Mouse (Mus musculus): ENCODE data around the gene Ubl3. TPM values are rescaled to one million over a fixed set of nuclear protein-coding genes. Genes with fewer than 3 reads are reported as not detected.

Gene Ubl3
- polyA plus RNA-seq, 1 experiment = 45.3 TPM

DNA sequence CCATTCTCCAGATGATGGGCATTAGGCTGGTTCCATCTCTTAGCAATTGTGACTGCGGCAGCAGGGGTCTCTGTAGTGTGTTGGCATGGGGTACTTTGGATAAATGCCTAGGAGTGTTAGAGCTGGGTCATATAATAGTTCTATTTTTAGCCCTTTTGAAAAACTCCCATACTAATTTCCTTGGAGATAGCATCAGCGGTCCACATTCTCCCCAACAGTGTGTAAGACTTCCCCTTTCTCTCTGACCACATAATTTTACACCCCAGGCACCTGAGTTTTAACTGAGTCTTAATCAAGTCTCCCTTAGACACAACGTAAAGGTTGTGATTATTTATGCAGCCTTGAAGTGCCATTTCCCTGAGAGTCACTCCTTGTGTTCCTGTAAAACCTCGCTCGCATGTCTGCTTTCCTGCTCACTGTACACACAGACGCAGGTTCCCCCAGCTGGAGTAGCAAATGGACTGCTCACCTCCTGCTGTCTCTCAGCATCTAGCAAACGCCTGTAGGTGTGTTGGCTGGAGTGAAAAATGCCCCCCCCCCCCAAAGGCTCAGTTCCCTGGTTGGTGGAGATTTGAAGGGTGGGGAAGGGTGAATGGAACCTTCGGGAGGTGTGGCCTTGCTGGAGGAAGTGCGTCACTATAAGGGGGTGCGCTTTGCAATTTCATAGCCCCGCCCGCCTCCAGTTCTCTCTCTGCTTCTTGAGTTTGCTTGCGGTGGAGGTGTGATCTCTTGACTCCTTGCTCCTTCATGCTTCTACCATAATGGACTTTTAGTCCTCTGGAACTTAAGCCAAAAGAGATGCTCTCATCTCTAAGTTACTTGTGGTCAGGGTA, 63.5 kb downstream of the Ubl3 start:
- Histone ChIP-seq H3K27me3 (ENCODE audit: control insufficient read depth, insufficient read depth, low read length) (no peaks in the 10 kb centered on the region), H3K4me3 (ENCODE audit: control insufficient read depth, insufficient read depth, low read length) (peak overlapping the region; percentile 35), H3K4me1 (replicated peaks; ENCODE audit: control insufficient read depth, insufficient read depth, low read length) (peaks cover 13% of the 10 kb centered on the region), H3K27ac (ENCODE audit: control insufficient read depth, insufficient read depth, low read length) (no peak overlapping the region), H3K36me3 (ENCODE audit: control insufficient read depth, insufficient read depth, low read length) (no peaks in the 10 kb centered on the region)
- WGBS = 22% methylated on average over 13 of the region's 13 CpGs
- DNase-seq = peak; percentile 41
- TF ChIP-seq CTCF (IDR thresholded peaks at IDR 0.05; ENCODE audit: borderline replicate concordance, control insufficient read depth, extremely low read depth, insufficient read depth, low read length, poor library complexity) (no peak), POLR2A (IDR thresholded peaks at IDR 0.05; ENCODE audit: control insufficient read depth, extremely low read depth, insufficient read depth, low read length, poor library complexity) (no peak)

GRCm38 (mm10) chr5:148486202-148486601, 66.4 kb downstream of the Ubl3 start:
- TF ChIP-seq CTCF (IDR thresholded peaks at IDR 0.05; ENCODE audit: borderline replicate concordance, control insufficient read depth, extremely low read depth, insufficient read depth, low read length, poor library complexity) (no peak), POLR2A (IDR thresholded peaks at IDR 0.05; ENCODE audit: control insufficient read depth, extremely low read depth, insufficient read depth, low read length, poor library complexity) (no peak)
- Histone ChIP-seq H3K4me1 (replicated peaks; ENCODE audit: control insufficient read depth, insufficient read depth, low read length) (peaks cover 7% of the 10 kb centered on the region), H3K4me3 (ENCODE audit: control insufficient read depth, insufficient read depth, low read length) (no peak overlapping the region), H3K36me3 (ENCODE audit: control insufficient read depth, insufficient read depth, low read length) (no peaks in the 10 kb centered on the region), H3K27me3 (ENCODE audit: control insufficient read depth, insufficient read depth, low read length) (no peaks in the 10 kb centered on the region), H3K27ac (ENCODE audit: control insufficient read depth, insufficient read depth, low read length) (no peak overlapping the region)
- 27% methylated on average over 11 of the region's 11 CpGs for WGBS
- no peak for DNase-seq

DNA sequence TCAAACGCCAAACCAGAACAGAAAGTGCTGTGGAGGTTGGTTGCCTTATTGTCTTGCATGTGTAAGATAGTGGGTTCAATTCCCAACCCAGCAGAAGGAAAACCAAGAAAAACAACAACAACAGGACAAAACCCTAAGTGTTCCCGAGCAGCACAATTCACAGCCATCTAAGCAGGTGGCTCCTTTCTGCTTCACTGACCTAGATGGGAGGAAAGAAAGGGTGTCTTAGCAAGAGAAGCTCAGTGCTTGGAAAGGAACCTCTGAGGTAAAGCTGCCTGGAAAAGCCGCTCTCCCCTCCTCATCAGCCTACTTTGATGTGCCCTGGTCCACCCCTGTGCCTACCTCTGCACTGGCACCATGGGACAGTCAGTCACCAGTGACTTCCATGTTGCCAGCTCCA, 70.8 kb downstream of the Ubl3 start:
- TF ChIP-seq POLR2A (IDR thresholded peaks at IDR 0.05; ENCODE audit: control insufficient read depth, extremely low read depth, insufficient read depth, low read length, poor library complexity) (no peak), CTCF (IDR thresholded peaks at IDR 0.05; ENCODE audit: borderline replicate concordance, control insufficient read depth, extremely low read depth, insufficient read depth, low read length, poor library complexity) (no peak)
- no peaks in the 10 kb centered on the region for H3K36me3 ChIP-seq (ENCODE audit: control insufficient read depth, insufficient read depth, low read length)

DNA sequence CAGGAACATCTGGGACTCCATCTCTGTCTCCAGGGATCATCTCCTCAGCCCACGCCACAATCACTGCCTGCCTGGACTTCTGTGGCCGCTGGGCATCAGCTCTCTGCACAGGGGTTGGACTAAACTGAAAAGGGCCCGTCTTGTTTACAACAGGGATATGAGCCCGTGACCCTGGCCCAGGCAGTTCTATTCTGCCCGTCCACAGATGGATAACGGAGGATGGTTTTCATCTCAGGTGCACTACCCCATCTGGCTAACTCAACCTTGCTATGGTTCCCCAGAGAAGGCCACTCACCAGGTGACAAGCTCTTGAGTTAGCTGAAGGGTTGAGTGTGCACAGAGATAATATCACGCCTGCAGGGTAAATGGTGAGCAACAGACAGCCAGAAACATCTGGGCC, 78.2 kb downstream of the Ubl3 start:
- no peak for DNase-seq
- H3K27ac ChIP-seq (ENCODE audit: control insufficient read depth, insufficient read depth, low read length) = no peak overlapping the region
- H3K4me3 ChIP-seq (ENCODE audit: control insufficient read depth, insufficient read depth, low read length) = no peak overlapping the region
- 94% methylated on average over 7 of the region's 7 CpGs for WGBS
- no peaks in the 10 kb centered on the region for H3K36me3 ChIP-seq (ENCODE audit: control insufficient read depth, insufficient read depth, low read length)
- TF ChIP-seq POLR2A (IDR thresholded peaks at IDR 0.05; ENCODE audit: control insufficient read depth, extremely low read depth, insufficient read depth, low read length, poor library complexity) = no peak
- TF ChIP-seq CTCF (IDR thresholded peaks at IDR 0.05; ENCODE audit: borderline replicate concordance, control insufficient read depth, extremely low read depth, insufficient read depth, low read length, poor library complexity) = no peak
- no peaks in the 10 kb centered on the region for H3K27me3 ChIP-seq (ENCODE audit: control insufficient read depth, insufficient read depth, low read length)
- H3K4me1 ChIP-seq (replicated peaks; ENCODE audit: control insufficient read depth, insufficient read depth, low read length) = no peaks in the 10 kb centered on the region

More for the DNA sequence above, 70.8 kb downstream of the Ubl3 start:
- 87% methylated on average over 3 of the region's 3 CpGs for WGBS
- Histone ChIP-seq H3K4me3 (ENCODE audit: control insufficient read depth, insufficient read depth, low read length) (no peak overlapping the region), H3K27me3 (ENCODE audit: control insufficient read depth, insufficient read depth, low read length) (no peaks in the 10 kb centered on the region), H3K4me1 (replicated peaks; ENCODE audit: control insufficient read depth, insufficient read depth, low read length) (no peaks in the 10 kb centered on the region), H3K27ac (ENCODE audit: control insufficient read depth, insufficient read depth, low read length) (no peak overlapping the region; the same call in 1 of the 2 replicates)
- DNase-seq = no peak

DNA sequence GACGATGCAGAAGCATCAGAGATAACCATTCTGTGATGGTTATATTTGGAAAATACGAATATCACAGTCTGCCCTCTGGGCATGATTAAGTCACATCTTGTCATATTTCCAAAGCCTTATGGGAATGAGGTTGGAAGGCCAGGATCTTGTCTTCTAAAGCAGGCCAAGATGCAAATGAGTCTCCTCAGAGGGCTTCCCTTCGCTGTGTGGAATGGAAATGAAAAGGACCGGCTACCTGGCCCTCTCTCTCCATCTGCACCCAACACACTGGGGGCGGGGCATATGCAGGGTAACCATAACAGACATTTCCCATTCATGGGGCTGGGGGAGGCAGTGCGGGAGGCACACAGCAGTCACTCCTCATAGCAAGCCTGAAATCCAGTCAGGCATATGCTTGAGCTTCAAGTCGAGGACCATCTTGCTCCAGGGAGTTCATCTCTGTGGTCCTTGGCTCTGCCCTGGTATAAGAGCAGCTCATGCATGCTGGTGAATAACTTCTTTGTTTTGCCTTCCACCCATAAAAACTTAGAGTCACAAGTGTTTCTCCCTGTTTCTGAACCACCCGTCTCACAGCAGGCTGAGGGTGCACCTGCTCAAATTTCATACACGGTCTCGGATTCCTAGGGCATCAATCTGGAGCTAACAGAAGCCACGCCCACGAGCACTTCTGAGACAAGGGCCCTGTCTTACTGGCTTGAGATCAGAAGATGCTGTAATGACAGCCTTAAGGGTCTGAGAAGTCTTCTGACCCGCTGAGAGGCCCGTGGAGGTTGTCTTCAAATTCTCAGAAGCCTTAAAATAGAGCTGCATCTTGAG, 83.8 kb downstream of the Ubl3 start:
- no peak for DNase-seq
- H3K4me1 ChIP-seq (replicated peaks; ENCODE audit: control insufficient read depth, insufficient read depth, low read length) = no peaks in the 10 kb centered on the region
- WGBS = 84% methylated on average over 14 of the region's 14 CpGs
- H3K27me3 ChIP-seq (ENCODE audit: control insufficient read depth, insufficient read depth, low read length) = no peaks in the 10 kb centered on the region
- TF ChIP-seq CTCF (IDR thresholded peaks at IDR 0.05; ENCODE audit: borderline replicate concordance, control insufficient read depth, extremely low read depth, insufficient read depth, low read length, poor library complexity) = no peak
- TF ChIP-seq POLR2A (IDR thresholded peaks at IDR 0.05; ENCODE audit: control insufficient read depth, extremely low read depth, insufficient read depth, low read length, poor library complexity) = no peak
- H3K36me3 ChIP-seq (ENCODE audit: control insufficient read depth, insufficient read depth, low read length) = no peaks in the 10 kb centered on the region
- no peak overlapping the region for H3K4me3 ChIP-seq (ENCODE audit: control insufficient read depth, insufficient read depth, low read length)
- no peak overlapping the region for H3K27ac ChIP-seq (ENCODE audit: control insufficient read depth, insufficient read depth, low read length)

DNA sequence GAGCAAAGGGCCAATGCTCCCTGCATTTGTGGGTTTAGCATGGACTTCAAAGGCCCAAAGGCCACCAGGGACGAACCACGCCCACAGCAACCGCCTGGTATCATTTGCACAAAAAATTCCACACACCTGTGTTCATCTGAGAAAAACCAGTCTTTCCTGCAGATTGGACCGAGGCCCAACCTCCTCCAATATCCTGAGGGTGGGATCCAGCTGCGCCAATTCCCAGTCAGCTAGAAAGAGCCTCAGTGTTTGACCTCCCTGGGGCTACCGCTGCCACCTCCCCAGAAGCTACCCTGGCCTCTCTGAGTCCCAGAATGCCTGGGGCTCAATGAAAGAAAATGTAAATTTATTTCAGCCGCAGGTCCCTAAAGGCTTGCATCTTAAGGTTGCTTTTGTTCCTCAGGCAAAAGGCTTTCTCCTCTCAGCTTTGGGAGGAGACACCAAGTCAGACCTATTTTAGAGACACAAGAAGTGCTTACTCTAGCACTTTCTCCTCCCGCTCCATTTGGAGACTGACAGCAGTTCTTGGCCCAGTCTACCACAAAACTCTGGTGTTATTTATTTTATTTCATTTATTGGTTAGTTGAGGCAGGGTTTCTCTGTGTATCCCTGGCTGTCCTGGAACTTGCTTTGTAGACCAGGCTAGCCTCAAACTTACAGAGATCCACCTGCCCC, 85.5 kb downstream of the Ubl3 start:
- TF ChIP-seq POLR2A (IDR thresholded peaks at IDR 0.05; ENCODE audit: control insufficient read depth, extremely low read depth, insufficient read depth, low read length, poor library complexity) (no peak), CTCF (IDR thresholded peaks at IDR 0.05; ENCODE audit: borderline replicate concordance, control insufficient read depth, extremely low read depth, insufficient read depth, low read length, poor library complexity) (no peak)
- H3K4me1 ChIP-seq (replicated peaks; ENCODE audit: control insufficient read depth, insufficient read depth, low read length) = no peaks in the 10 kb centered on the region
- no peak overlapping the region for H3K27ac ChIP-seq (ENCODE audit: control insufficient read depth, insufficient read depth, low read length)
- no peak for DNase-seq
- no peaks in the 10 kb centered on the region for H3K27me3 ChIP-seq (ENCODE audit: control insufficient read depth, insufficient read depth, low read length)
- 87% methylated on average over 8 of the region's 8 CpGs for WGBS
- no peaks in the 10 kb centered on the region for H3K36me3 ChIP-seq (ENCODE audit: control insufficient read depth, insufficient read depth, low read length)
- no peak overlapping the region for H3K4me3 ChIP-seq (ENCODE audit: control insufficient read depth, insufficient read depth, low read length)

All from thymus, adult 2 months (tissue).